Mouse (Mus musculus): ENCODE data around the gene Nedd4. TPM values are rescaled to one million over a fixed set of nuclear protein-coding genes. Genes with fewer than 3 reads are reported as not detected.

Nedd4 gene
- polyA plus RNA-seq, 1 experiment = 195 TPM

DNA sequence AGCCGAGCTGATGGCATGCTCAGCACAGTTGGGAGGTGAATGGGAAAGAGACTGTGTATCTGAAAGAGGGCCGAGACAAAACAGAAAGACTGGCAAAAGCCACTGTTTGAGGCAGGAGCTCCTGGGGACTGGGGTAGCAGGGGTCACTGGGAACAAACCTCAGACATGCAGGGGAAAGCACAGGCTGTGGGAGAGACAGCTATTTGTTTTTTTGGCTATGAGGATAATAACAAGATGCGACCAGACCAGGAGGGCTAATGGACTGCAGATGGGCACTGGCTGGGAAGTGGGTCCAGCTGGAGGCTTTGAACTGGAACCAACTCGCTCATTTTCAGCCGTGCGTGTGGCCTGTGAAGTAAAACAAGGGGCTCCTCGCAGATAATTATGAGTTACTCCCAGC, 91.6 kb downstream of the Nedd4 start:
- no peak overlapping the region for H3K4me3 ChIP-seq
- H3K36me3 ChIP-seq (ENCODE audit: control insufficient read depth, insufficient read depth) = peaks cover 7% of the 10 kb centered on the region
- no peak overlapping the region for H3ac ChIP-seq (ENCODE audit: control insufficient read depth, insufficient read length)
- no peaks in the 10 kb centered on the region for H3K79me2 ChIP-seq (ENCODE audit: control insufficient read depth, insufficient read depth)
- H3K27me3 ChIP-seq (ENCODE audit: control insufficient read depth, insufficient read depth, insufficient read length) = no peaks in the 10 kb centered on the region
- peak overlapping the region; percentile 2 for H3K4me2 ChIP-seq (ENCODE audit: low read depth)
- TF ChIP-seq USF1 (IDR thresholded peaks at IDR 0.05; ENCODE audit: low read depth) (no peak), CEBPB (IDR thresholded peaks at IDR 0.05; ENCODE audit: insufficient read depth, poor library complexity, severe bottlenecking) (no peak), MYOD1 (IDR thresholded peaks at IDR 0.05; ENCODE audit: control insufficient read depth in 1 of 3, insufficient read length in 2 of 3, low read depth in 2 of 3) (no peak), MAX (IDR thresholded peaks at IDR 0.05; ENCODE audit: low read depth) (no peak), TCF3 (IDR thresholded peaks at IDR 0.05; ENCODE audit: insufficient read length, low read depth) (no peak), E2F4 (IDR thresholded peaks at IDR 0.05; ENCODE audit: insufficient read depth) (no peak), TCF12 (IDR thresholded peaks at IDR 0.05; ENCODE audit: insufficient read depth, poor library complexity, severe bottlenecking) (no peak), POLR2AphosphoS2 (IDR thresholded peaks at IDR 0.05; ENCODE audit: insufficient read length, low read depth) (no peak), MYOG (IDR thresholded peaks at IDR 0.05; ENCODE audit: control insufficient read depth in 1 of 3, insufficient read depth in 1 of 3, insufficient read length in 2 of 3, low read depth in 2 of 3) (no peak), SRF (IDR thresholded peaks at IDR 0.05; ENCODE audit: control insufficient read depth, insufficient read length, low read depth) (no peak), REST (IDR thresholded peaks at IDR 0.05; ENCODE audit: insufficient read depth, insufficient read length) (no peak), POLR2A (IDR thresholded peaks at IDR 0.05; ENCODE audit: insufficient read length, low read depth) (no peak)

- Histone ChIP-seq H3K27me3 (ENCODE audit: control insufficient read depth, insufficient read depth, insufficient read length) (no peaks in the 10 kb centered on the region), H3K4me3 (no peak overlapping the region), H3K79me2 (ENCODE audit: control insufficient read depth, insufficient read depth) (no peaks in the 10 kb centered on the region), H3K4me2 (ENCODE audit: low read depth) (no peak overlapping the region), H3K36me3 (ENCODE audit: control insufficient read depth, insufficient read depth) (no peaks in the 10 kb centered on the region), H3ac (ENCODE audit: control insufficient read depth, insufficient read length) (no peak overlapping the region)
- TF ChIP-seq CEBPB (IDR thresholded peaks at IDR 0.05; ENCODE audit: insufficient read depth, poor library complexity, severe bottlenecking) (0 out of 2 replicates have a peak, but pooled peaks have one; percentile 69), MAX (IDR thresholded peaks at IDR 0.05; ENCODE audit: low read depth) (no peak)
Observed at GRCm38 (mm10) chr9:72757143-72757542, 95.0 kb downstream of the Nedd4 start.

- Histone ChIP-seq H3K36me3 (ENCODE audit: control insufficient read depth, insufficient read depth) (no peaks in the 10 kb centered on the region), H3K4me2 (ENCODE audit: low read depth) (peak overlapping the region; percentile 48), H3K4me3 (no peak overlapping the region), H3ac (ENCODE audit: control insufficient read depth, insufficient read length) (no peak overlapping the region), H3K27me3 (ENCODE audit: control insufficient read depth, insufficient read depth, insufficient read length) (no peaks in the 10 kb centered on the region), H3K79me2 (ENCODE audit: control insufficient read depth, insufficient read depth) (no peaks in the 10 kb centered on the region)
- TF ChIP-seq MAX (IDR thresholded peaks at IDR 0.05; ENCODE audit: low read depth) = no peak
- TF ChIP-seq E2F4 (IDR thresholded peaks at IDR 0.05; ENCODE audit: insufficient read depth) = no peak
- TF ChIP-seq MYOD1 (IDR thresholded peaks at IDR 0.05; ENCODE audit: control insufficient read depth in 1 of 3, insufficient read length in 2 of 3, low read depth in 2 of 3) = no peak
- no peak for TF ChIP-seq POLR2A (IDR thresholded peaks at IDR 0.05; ENCODE audit: insufficient read length, low read depth)
- TF ChIP-seq TCF3 (IDR thresholded peaks at IDR 0.05; ENCODE audit: insufficient read length, low read depth) = no peak
- TF ChIP-seq CEBPB (IDR thresholded peaks at IDR 0.05; ENCODE audit: insufficient read depth, poor library complexity, severe bottlenecking) = peak; percentile 74; the same call in 1 of the 2 replicates
- peak in 1 of 3 experiments; percentile 12 for TF ChIP-seq MYOG (IDR thresholded peaks at IDR 0.05; ENCODE audit: control insufficient read depth in 1 of 3, insufficient read depth in 1 of 3, insufficient read length in 2 of 3, low read depth in 2 of 3)
- no peak for TF ChIP-seq SRF (IDR thresholded peaks at IDR 0.05; ENCODE audit: control insufficient read depth, insufficient read length, low read depth)
Observed at GRCm38 (mm10) chr9:72758705-72759131, 96.6 kb downstream of the Nedd4 start.

GRCm38 (mm10) chr9:72763050-72763718, 101.0 kb downstream of the Nedd4 start:
- Histone ChIP-seq H3K27me3 (ENCODE audit: control insufficient read depth, insufficient read depth, insufficient read length) (no peaks in the 10 kb centered on the region), H3K4me2 (ENCODE audit: low read depth) (peak overlapping the region; percentile 21), H3K4me3 (no peak overlapping the region), H3ac (ENCODE audit: control insufficient read depth, insufficient read length) (no peak overlapping the region), H3K36me3 (ENCODE audit: control insufficient read depth, insufficient read depth) (no peaks in the 10 kb centered on the region), H3K79me2 (ENCODE audit: control insufficient read depth, insufficient read depth) (no peaks in the 10 kb centered on the region)
- TF ChIP-seq TCF3 (IDR thresholded peaks at IDR 0.05; ENCODE audit: insufficient read length, low read depth) (no peak), MYOG (IDR thresholded peaks at IDR 0.05; ENCODE audit: control insufficient read depth in 1 of 3, insufficient read depth in 1 of 3, insufficient read length in 2 of 3, low read depth in 2 of 3) (peak; percentile 42 to 76 (median 68)), MYOD1 (IDR thresholded peaks at IDR 0.05; ENCODE audit: control insufficient read depth in 1 of 3, insufficient read length in 2 of 3, low read depth in 2 of 3) (peak; percentile 38 to 86 (median 59))

GRCm38 (mm10) chr9:72766789-72767349, 104.7 kb downstream of the Nedd4 start:
- no peaks in the 10 kb centered on the region for H3K36me3 ChIP-seq (ENCODE audit: control insufficient read depth, insufficient read depth)
- H3K4me3 ChIP-seq = no peak overlapping the region
- TF ChIP-seq USF1 (IDR thresholded peaks at IDR 0.05; ENCODE audit: low read depth) = no peak
- no peak for TF ChIP-seq MAX (IDR thresholded peaks at IDR 0.05; ENCODE audit: low read depth)
- no peak for TF ChIP-seq POLR2AphosphoS2 (IDR thresholded peaks at IDR 0.05; ENCODE audit: insufficient read length, low read depth)
- TF ChIP-seq MYOG (IDR thresholded peaks at IDR 0.05; ENCODE audit: control insufficient read depth in 1 of 3, insufficient read depth in 1 of 3, insufficient read length in 2 of 3, low read depth in 2 of 3) = no peak
- no peak overlapping the region for H3ac ChIP-seq (ENCODE audit: control insufficient read depth, insufficient read length)
- no peaks in the 10 kb centered on the region for H3K27me3 ChIP-seq (ENCODE audit: control insufficient read depth, insufficient read depth, insufficient read length)
- no peaks in the 10 kb centered on the region for H3K79me2 ChIP-seq (ENCODE audit: control insufficient read depth, insufficient read depth)
- H3K4me2 ChIP-seq (ENCODE audit: low read depth) = peak overlapping the region; percentile 95
